Mouse (Mus musculus) lung, postnatal 36 days (tissue): Measurements from ENCODE around the gene Gle1.
"Not testable (repeated sequence)": the region's sequence is repeated elsewhere in the genome, so short reads cannot be mapped to it uniquely, and the experiment has no call there.

Source experiments
- DNase-seq: peaks from one replicate; pipeline ENCODE4 v3.0.0; 2022; ENCODE audit warnings: mixed read lengths

The Gle1 gene

DNA sequence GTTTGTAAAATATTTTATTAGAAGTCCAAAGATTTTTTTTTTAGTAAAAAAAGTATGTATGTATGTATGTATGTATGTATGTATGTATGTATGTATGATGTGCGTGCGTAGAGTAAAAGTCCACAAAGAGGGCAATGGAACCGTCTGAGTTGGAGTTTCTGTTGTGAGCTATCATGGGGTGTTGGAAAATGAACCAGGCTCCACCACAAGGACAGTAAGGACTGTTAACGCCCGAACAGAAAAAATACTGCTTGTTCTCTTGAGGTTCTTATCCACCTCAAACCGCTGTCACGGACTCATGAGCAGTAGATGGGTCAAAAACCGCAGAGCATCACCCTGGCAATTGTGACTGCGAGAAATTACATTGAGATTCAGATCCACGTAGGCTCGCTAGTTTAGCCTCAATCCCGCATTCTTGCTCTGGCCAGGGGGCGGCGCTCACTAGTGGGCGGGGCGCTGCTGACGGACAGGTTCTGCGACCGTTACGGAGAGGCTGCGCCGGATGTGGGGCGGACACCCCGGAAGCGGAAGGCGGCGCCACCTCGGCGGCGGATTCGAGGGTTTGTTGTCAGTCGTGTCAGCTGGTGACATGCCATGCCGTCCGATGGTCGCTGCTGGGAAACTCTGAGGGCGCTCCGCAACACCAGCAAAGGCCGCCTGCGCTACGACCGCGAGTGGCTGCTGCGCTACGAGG lies at the start of gene Gle1:
Gene Gle1, plus strand, starts transcription at position 521 of the 694 bp plus-strand sequence.
- DNase-seq = peak; percentile 97

DNA sequence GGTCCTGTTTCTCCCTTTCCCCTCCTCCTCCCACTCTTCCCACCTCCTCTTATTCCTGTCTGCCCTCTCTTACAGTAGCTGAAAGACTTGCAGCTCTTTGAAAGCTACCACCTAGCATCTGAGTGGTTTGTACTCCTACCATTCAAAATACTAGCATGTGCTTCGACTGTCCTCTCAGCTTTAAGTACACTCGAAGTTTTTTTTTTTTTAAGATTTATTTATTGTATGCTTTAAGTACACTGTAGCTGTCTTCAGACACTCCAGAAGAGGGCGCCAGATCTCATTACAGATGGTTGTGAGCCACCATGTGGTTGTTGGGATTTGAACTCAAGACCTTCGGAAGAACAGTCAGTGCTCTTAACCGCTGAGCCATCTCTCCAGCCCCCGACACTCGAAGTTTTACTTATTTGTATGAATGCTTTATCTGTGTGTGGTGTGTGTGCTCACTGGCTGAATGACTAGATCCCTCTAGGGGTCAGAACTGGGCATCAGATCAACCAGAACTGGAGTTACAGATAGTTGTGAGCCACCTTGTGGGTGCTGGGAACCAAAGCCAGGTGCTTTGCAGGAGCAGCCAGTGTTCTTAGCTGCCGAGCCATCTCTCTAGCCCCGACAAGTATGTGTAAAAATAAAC lies 48.5 kb upstream of the Gle1 start:
- not testable (repeated sequence) for DNase-seq

- DNase-seq = peak; percentile 100
Measured at GRCm38 (mm10) chr2:29889066-29889944, 45.9 kb upstream of the Gle1 start, which contains the start of gene Odf2. Gene Odf2, plus strand, starts transcription at chr2:29889221.

- DNase-seq = peak; percentile 92
Measured at GRCm38 (mm10) chr2:29889991-29890833, 45.0 kb upstream of the Gle1 start.

- no peak for DNase-seq
Measured at GRCm38 (mm10) chr2:29891773-29892172, 43.5 kb upstream of the Gle1 start.

DNA sequence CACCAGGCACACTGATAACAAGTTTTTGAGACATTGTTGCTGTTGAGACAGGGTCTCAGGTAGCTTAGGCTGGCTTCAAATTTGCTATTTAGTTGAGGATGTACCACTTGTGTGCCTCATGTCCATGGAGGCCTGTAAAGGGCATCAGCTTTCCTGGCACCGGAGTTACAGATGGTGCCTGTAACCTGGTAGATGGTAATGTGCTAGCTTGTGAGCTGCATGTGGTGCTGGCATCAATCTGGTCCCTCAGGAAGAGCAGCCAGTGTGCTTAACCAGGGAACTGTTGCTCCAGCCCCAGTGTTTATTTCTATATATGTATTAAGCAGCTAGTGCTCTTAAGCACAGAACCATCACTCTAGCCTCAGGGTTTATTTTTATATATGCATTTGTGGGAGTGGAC lies 39.2 kb upstream of the Gle1 start:
- no peak for DNase-seq

DNA sequence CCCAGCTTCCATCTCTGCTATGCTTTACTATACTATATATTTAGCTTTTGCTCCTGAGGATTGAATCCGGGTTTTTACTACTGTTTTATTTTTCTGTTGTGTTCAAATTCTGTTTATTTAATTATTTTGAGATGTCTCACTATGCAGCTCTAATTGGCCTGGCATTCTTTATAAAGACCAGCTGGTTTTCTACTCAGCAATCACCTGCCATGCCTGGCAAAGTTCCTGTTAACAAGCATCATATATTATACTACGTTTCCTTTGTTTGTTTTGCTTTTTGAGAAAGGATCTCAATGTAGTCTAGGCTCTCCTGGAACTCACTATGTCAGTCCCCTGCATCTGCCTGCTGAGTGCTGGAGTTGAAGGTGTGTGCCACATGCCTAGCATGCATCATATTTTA lies 37.9 kb upstream of the Gle1 start:
- no peak for DNase-seq

DNA sequence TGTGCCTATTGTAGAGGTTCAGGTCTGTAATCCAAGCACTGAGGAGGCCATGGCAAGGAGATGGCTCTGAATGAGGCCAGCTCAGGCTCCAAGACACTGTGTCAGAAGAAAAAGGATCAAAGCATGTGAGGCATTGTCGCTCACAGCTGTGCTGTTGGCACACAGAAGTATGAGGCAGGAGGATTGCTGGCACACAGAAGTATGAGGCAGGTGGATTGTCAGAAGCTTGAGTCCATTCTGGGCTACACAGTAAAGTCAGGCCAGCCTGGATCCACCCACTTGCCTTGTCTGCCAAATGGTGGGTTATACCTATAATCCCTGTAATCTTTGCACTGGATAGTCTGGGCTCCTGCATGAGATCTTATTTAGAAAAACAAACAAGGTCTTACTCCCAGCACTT lies 37.1 kb upstream of the Gle1 start:
- DNase-seq = no peak

GRCm38 (mm10) chr2:29902194-29902593 lies 33.0 kb upstream of the Gle1 start:
- no peak for DNase-seq

DNA sequence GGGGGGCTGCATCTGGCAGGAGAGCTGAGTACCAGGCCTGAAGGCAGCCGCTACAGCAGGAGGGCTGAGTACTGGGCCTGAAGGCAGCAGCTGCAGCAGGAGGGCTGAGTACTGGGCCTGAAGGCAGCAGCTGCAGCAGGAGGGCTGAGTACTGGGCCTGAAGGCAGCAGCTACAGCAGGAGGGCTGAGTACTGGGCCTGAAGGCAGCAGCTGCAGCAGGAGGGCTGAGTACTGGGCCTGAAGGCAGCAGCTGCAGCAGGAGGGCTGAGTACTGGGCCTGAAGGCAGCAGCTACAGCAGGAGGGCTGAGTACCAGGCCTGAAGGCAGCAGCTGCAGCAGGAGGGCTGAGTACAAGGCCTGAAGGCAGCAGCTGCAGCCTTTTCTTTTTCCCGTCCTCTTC lies 27.1 kb upstream of the Gle1 start:
- DNase-seq = not testable (repeated sequence)

DNA sequence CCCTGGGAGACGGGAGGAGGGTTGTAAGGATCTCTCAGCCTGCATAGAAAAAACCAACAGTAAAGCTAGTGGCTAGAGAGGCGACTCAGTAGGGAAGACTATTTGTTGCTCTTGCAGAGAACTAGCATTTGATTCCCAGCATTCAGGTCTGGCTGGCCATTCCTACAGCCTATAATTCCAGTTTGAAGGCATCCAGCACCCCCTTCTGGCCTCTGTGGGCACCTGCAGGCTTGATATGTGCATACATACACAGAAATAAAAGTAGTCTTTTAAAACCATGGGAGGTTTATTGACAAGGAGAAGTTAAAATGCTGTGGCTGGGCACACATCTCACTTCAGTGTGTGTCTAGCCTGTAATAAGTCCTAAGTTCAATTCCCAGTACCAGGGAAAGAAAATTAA lies 25.2 kb upstream of the Gle1 start:
- DNase-seq = no peak

GRCm38 (mm10) chr2:29917621-29918020 lies 17.6 kb upstream of the Gle1 start:
- DNase-seq = no peak

- peak; percentile 74 for DNase-seq
Measured at GRCm38 (mm10) chr2:29922011-29922410, 13.2 kb upstream of the Gle1 start.

DNA sequence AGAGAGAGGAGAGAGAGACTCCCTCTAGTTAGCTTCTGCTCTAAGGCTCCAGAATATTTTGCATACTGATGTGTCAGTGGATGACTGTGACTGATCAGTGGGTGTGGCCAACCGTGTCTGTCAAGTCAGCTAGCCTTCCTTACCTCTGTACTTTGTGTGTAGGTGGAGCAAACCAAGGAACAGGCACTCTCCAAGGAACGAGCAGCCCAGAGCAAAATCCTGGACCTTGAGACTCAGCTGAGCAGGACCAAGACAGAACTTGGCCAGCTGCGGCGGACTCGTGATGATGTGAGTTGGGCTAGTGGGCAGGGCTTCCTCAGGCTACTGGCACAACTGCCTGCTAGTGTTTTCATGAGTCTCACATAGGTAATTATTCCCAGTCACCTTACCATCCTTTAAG lies 8.7 kb upstream of the Gle1 start:
- no peak for DNase-seq

DNA sequence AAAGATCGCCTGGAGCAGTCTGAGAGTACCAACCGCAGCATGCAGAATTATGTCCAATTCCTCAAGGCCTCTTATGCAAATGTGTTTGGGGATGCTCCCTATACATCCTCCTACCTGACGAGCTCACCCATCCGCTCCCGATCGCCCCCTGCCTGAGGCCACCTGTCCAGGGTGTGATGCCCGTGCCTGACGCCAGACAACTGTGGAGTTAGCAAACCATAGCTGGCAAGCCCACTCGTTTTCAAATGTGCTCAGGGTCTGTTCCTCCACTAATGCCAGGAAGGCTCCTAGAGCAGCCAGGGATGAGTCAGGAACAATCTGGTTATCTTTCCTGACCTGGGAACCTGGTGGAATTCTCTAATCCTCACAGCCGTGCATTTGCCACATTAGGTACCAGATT lies 4.7 kb upstream of the Gle1 start:
- DNase-seq = no peak

DNA sequence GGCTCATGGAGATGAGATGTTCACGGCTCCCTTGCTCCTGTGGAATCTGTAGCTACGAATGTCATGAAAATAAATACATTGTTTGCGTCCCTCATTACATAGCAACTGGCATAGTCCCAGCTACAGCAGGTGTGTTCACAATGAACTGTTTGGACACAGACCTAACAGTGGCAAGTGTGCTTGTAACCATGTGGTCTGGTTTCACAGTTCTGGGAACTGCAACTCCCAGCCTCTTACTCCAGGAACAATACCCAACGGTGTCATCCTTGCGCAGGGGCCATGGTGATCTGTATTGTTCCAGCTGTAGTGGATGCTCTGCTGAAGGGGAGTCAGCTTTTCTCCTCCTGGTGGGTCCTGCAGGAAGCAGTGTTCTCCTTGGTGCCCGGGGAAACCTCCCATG lies 4.0 kb upstream of the Gle1 start:
- DNase-seq = no peak

GRCm38 (mm10) chr2:29940073-29940472 lies 4.8 kb downstream of the Gle1 start:
- no peak for DNase-seq

DNA sequence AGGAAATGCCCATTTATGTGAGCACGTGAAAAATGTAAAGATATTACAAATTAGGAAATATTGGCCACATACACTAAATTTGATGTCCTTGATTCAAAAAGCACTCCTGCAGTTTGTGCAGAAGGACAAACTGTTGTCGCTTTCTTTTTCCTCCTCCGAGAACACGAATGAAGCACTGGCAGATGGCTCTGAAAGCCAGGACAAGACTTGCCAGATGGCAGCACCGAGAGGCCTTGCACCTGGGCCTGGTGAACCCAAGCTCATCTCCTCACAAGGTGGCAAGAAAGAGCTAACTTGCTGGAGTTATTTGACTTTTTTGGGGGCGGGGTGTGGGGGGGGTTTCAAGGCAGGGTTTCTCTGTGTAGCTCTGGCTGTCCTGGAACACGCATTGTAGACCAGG lies 5.6 kb downstream of the Gle1 start:
- DNase-seq = no peak

DNA sequence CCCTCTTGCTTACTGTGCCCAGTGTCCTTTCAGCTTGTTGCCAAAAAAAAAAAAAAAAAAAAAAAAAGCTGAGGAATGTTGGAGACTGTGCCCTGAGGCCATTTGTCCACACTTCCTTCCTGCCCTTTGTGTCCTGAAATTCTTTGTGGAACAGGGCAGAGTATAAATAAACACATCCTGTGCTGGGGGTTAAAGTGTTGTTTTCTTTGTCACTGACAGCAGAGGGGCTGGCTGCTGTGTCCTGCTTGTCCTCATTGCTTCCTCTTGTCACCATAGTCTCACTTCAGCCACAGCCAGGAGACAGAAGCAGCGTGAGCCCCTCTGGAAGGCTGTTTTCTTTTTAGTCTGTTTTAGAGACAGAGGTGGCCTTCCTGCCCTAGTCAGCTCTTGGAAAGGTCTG lies 9.5 kb downstream of the Gle1 start:
- peak; percentile 73 for DNase-seq

GRCm38 (mm10) chr2:29948896-29949295 lies 13.7 kb downstream of the Gle1 start:
- no peak for DNase-seq

GRCm38 (mm10) chr2:29961246-29961645 lies 26.0 kb downstream of the Gle1 start:
- DNase-seq = no peak

GRCm38 (mm10) chr2:29964354-29965249 lies 29.4 kb downstream of the Gle1 start:
- DNase-seq = peak; percentile 77
